Mouse (Mus musculus): ENCODE measurements around the gene Piwil4.
A peak's percentile ranks its signal among the peaks of the same experiment; 100 is the strongest.

The Piwil4 gene

GRCm38 (mm10) chr9:14740151-14740924 is at the start of gene Piwil4:
Gene Piwil4 (minus strand): TSS chr9:14740733.
- DNase-seq: no peak

GRCm38 (mm10) chr9:14787356-14787755 is 46.8 kb upstream of the Piwil4 start:
- DNase-seq: no peak

GRCm38 (mm10) chr9:14784039-14785002 is 43.8 kb upstream of the Piwil4 start, which contains the start of the genes Mre11a and Ankrd49:
Gene Mre11a (plus strand): TSS chr9:14784654.
Gene Ankrd49 (minus strand): TSS chr9:14784856.
- peak; percentile 94 for DNase-seq

GRCm38 (mm10) chr9:14778341-14778740 is 37.8 kb upstream of the Piwil4 start:
- no peak for DNase-seq

GRCm38 (mm10) chr9:14773813-14774212 is 33.3 kb upstream of the Piwil4 start:
- DNase-seq: no peak

- DNase-seq: no peak
Observed at GRCm38 (mm10) chr9:14772074-14772473, 31.5 kb upstream of the Piwil4 start.

GRCm38 (mm10) chr9:14770803-14771471 is 30.4 kb upstream of the Piwil4 start, which contains the start of gene 1700012B09Rik:
Gene 1700012B09Rik (minus strand): TSS chr9:14771030.
- DNase-seq: no peak

- no peak for DNase-seq
Observed at GRCm38 (mm10) chr9:14769811-14770210, 29.3 kb upstream of the Piwil4 start.

- DNase-seq: peak; percentile 53
Observed at GRCm38 (mm10) chr9:14764765-14765164, 24.2 kb upstream of the Piwil4 start.

GRCm38 (mm10) chr9:14759261-14759660 is 18.7 kb upstream of the Piwil4 start:
- DNase-seq: no peak

GRCm38 (mm10) chr9:14758590-14758989 is 18.1 kb upstream of the Piwil4 start:
- DNase-seq: no peak

- no peak for DNase-seq
Observed at GRCm38 (mm10) chr9:14754469-14754868, 13.9 kb upstream of the Piwil4 start.

- no peak for DNase-seq
Observed at GRCm38 (mm10) chr9:14753947-14754346, 13.4 kb upstream of the Piwil4 start.

- DNase-seq: peak; percentile 75
Observed at GRCm38 (mm10) chr9:14752001-14752522, 11.5 kb upstream of the Piwil4 start, which contains the start of gene Fut4. Gene Fut4 (minus strand): TSS chr9:14752393.

- peak; percentile 18 for DNase-seq
Observed at GRCm38 (mm10) chr9:14751503-14752000, 11.0 kb upstream of the Piwil4 start.

GRCm38 (mm10) chr9:14750901-14751502 is 10.5 kb upstream of the Piwil4 start:
- DNase-seq: no peak

- no peak for DNase-seq
Observed at GRCm38 (mm10) chr9:14739498-14740150, 909 bp downstream of the Piwil4 start.

- DNase-seq: peak; percentile 13
Observed at GRCm38 (mm10) chr9:14730941-14731541, 9.5 kb downstream of the Piwil4 start.

GRCm38 (mm10) chr9:14728365-14728764 is 12.2 kb downstream of the Piwil4 start:
- DNase-seq: no peak

GRCm38 (mm10) chr9:14726629-14727028 is 13.9 kb downstream of the Piwil4 start:
- DNase-seq: no peak

GRCm38 (mm10) chr9:14726005-14726404 is 14.5 kb downstream of the Piwil4 start:
- DNase-seq: no peak

Data from kidney, adult 18-20 months (tissue).